Mouse (Mus musculus) heart, adult 8-10 months (tissue): ENCODE measurements around the gene Cdh5. TPM values are rescaled to one million over a fixed set of nuclear protein-coding genes. Genes with fewer than 3 reads are reported as not detected.

ENCODE experiments used
- DNase-seq: peaks from one replicate; pipeline ENCODE4 v3.0.0; 2022; ENCODE audit warnings: low spot score
- total RNA-seq, 4 experiments: library from RNA; stranded (reverse); gene quantifications; 2 replicates each; pipeline ENCODE4 v1.2.4; 2022

Gene Cdh5
- total RNA-seq, 4 experiments from 2014 or later = 92.8 to 120 (median 112) TPM

DNA sequence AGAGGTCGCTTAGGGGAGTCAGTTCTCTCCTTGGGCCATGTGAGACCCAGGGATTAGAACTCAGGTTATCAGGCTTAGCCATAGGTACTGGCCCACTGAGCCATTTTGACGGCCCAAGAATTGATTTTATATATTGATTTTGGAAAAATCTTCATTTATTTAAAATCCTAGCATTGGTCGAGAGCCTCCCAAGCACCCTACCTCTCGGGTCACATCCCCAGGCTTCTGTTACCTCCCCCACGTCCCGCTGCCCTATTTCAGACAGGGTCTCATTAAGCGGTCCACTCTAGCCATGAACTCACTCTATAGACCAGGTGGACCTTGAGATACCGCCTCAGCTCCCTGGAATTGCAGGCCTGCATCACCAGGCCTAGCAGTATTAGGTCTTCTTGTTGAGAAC is 33.1 kb downstream of the Cdh5 start:
- DNase-seq = no peak

GRCm38 (mm10) chr8:104136277-104136676 is 34.9 kb downstream of the Cdh5 start:
- DNase-seq = no peak

GRCm38 (mm10) chr8:104137636-104138035 is 36.2 kb downstream of the Cdh5 start:
- no peak for DNase-seq

DNA sequence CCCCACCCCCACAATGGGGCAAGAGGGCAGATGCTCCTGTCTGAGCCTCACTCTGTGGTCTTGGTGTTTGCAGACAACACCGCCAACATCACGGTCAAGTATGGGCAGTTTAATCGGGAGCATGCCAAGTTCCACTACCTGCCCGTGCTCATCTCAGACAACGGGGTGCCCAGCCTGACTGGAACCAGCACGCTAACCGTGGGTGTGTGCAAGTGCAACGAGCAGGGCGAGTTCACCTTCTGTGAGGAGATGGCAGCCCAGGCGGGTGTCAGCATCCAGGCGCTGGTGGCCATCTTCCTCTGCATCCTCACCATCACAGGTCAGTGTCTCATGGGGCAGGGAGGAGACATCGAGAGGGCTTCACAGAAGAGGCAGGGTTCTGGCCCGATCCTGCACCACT is 39.2 kb downstream of the Cdh5 start:
- no peak for DNase-seq

DNA sequence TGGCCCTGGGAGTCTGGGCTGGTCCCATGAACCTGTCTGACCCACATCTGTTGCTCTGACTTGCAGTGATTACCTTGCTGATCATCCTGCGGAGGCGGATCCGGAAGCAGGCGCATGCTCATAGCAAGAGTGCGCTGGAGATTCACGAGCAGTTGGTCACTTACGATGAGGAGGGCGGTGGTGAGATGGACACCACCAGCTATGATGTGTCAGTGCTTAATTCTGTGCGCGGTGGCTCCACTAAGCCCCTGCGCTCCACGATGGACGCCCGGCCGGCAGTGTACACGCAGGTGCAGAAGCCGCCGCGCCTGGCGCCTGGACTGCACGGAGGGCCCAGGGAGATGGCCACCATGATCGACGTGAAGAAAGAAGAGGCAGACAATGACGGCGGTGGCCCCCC is 41.0 kb downstream of the Cdh5 start:
- no peak for DNase-seq

DNA sequence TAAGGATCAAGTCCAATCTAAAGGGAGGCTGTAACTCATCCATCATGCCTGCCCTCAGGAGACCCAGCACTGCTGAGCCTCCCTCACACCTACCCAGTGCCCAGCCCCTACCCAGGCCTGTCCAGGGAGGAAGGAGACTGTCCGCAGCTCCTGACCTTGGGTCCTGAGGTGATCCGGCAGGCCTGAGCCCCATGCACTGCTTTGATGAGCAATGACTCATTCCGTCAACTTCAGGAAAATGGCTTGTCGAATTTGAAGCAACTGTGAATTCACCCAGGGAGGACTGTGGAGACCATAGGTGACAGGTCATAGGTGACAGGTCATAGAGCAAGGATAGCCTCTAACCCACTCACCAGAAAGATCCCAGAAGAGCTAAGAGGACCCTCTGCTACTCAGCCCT is 42.0 kb downstream of the Cdh5 start:
- DNase-seq = no peak

DNA sequence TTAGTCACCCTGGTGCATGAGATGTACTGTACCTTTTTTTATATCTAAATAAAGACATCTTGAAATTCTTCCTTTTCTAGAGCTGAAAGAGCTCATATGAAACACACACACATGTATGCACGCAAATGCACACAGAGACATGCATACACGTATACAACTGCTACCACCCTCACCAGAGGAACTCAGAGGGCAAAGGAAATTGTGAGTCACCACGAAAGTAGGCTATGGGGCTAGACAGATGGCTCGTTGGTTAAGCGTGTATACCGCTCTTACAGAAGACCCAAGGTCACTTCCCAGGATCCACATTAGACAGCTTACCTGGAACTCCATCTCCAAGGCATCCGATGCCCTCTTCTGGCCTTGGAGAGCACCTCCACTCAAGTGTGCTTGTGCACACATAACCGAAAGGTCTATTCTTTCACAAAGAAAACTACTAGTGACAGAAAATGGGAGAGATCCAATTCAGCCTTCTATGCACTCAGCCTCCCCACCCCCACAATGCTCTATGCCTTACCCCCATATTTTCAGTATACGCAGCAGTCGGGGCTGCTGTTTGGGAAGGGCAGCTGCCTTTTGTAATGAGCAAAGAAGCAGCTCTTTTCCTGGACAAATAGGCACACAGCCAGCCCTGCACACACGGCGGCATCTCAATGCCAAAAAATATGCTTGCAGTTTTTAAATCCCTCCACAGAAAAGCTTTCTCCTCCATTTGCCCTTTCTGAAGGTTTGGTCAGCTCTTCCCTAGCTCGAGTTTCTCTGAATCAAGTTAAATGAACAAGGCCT is 43.2 kb downstream of the Cdh5 start:
- DNase-seq = no peak

- peak; percentile 89 for DNase-seq
These were observed 44.7 kb downstream of the Cdh5 start for GRCm38 (mm10) chr8:104145981-104146689.

DNA sequence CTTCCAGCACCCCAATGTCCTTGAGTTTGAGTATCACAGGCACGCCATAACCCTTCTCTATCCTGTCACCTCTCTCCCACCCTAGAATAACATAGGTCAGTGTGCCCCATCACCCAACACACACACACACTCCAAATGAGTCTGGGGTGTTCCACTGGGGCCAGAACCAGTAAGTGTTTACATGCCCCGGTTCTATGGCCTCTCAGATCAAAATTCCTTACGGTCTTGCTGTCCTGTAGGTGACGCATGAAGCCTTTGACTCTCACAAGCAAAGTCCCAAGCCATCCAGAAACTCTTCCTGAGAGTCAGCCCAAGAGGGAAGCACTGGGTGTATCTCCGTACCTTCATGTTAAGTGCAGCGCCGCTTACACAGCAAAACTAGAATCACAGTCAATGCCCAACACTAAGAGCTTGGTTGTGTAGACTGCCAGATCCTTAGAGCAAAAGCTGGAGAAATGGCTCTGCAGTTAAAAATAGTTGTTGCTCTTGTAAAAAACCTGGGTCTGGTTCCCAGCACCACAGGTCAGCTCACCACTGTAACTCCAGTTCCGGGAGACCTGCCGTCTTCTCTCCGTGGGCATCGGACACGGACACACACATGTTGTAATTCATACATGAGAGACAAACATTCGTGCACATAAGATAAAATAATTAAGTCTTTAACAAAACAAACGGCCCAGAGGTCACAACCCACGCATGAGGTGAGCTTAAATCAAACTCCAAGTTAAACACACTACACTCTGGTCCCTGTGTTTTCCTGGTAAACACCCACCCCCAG is 45.5 kb downstream of the Cdh5 start:
- DNase-seq = no peak

DNA sequence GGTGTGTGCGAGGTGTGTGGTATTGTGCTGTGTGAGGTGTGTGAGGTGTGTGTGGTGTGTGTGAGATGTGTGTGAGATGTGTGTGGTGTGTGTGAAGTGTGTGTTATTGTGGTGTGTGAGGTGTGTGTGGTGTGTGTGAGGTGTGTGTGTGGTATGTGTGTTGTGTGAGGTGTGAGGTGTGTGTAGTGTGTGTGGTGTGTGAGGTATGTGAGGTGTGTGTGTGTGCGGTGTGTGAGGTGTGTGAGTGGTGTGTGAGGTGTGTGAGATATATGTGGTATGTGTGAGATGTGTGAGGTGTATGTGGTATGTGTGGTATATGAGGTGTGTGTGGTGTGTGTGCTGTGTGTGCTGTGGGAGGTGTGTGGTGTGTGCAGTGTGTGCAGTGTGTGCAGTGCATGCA is 46.5 kb downstream of the Cdh5 start:
- DNase-seq = no peak

GRCm38 (mm10) chr8:104160731-104161130 is 59.3 kb downstream of the Cdh5 start:
- no peak for DNase-seq

DNA sequence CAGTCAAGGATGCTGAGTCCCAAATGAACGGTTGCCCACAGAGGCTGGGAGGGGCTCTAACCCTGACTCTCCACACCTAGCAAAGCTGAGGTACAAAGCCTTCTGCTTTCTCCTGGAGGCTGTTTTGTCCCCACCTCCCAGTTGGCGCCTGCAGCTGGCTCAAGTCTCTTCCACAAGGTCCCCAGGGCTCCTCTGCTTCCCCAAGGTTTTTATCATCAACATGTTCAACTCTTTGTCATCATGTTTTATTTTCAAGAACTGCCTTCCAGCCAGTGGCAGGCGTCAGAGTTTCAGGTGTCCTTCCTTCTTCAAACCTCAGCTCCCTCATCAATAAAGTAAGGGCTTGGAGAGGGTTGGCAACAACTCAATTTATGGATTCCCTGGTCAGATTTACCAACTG is 68.0 kb downstream of the Cdh5 start:
- no peak for DNase-seq

DNA sequence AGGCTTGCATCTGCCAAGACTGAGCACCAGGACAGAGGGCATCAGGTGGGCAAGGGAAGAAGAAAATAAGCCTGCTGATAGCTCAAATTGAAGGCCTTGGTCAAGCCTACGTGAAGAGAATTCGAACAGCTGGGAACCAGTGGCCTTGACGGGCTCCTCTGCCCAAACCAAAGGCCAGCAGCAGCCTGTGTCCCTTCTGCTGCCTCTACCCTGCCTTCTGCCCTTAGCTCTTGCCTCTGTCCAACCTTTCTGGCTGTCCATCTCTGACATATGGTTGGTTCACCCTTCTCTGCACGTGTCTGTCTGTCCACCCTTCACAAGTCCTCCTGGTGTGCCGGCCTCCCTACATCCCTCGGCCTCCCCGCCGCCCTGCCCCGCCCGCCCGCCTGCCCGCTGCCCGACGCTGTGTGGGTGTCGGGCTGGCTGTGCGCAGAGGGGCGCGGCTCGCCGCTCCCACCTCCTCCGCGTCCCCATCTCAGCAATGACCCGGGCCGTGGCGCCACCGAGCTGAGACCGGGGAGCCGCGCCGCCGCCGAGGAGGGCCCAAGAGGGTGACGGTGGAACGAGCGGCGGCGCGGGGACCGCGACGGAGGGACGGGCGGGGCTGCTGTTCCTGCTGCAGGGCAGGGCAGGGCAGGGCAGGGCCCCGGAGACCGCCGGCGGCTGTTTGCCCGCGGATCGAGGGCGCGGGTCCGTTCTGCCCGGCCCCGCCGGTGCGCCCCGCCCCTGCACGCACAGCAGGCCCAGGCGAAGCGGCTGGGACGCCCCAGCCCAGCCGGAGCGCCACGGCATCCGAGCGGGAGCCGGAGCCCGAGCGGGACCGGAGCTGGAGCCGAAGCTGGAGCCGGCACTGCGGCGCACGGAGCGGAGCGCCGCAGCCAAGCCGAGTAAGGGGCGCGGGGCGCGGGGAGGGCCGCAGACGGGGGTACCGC is 69.0 kb downstream of the Cdh5 start, which contains the start of gene Bean1:
Gene Bean1, plus strand, starts transcription at position 325 of the 932 bp plus-strand sequence.
- peak; percentile 19 for DNase-seq

DNA sequence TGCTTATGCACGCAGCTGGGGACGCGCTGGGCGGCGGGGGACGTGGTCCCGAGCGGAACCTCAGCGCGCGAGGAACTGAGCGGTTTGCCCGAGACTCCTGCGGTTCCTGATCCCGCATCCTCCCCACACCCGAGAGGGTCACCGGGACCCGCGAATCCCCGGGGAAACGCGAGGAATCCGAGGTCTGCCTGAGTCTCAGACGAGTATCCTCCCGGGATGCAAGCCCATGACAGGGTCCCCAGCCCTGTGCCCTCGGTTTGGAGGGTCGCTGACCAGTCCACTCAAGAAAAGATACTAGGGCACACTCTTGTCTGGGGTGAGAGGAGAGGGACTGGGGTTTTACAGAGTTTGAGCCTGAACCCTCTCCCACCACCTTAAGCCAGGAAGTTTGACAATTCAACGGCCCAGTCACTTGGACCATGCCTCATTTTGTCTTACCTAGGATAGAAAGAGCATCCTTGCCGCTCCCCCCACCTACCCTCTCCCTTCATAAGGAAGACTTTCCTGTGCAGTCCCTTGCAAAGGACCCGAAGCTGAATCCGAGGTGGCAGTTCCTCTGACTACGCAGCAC is 69.7 kb downstream of the Cdh5 start:
- no peak for DNase-seq

DNA sequence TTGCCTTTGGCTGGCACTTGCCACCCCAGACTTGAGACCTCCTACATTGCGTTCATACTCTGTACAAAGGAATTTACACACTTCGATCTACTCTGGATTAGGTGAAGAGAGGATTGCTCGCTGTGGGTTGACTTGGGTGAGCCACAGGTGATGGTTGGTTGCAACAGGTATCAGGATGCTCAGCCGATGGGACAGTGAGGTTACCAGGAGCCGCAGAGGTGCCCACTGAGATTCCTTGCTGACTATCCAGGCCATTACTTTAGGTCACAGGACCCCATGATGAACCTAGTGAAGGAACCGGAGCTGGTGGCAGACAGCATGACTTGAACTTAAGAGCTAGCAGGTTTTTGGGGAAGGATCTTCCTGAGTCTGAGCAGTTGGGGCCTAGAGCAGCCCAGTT is 71.0 kb downstream of the Cdh5 start:
- DNase-seq = no peak

DNA sequence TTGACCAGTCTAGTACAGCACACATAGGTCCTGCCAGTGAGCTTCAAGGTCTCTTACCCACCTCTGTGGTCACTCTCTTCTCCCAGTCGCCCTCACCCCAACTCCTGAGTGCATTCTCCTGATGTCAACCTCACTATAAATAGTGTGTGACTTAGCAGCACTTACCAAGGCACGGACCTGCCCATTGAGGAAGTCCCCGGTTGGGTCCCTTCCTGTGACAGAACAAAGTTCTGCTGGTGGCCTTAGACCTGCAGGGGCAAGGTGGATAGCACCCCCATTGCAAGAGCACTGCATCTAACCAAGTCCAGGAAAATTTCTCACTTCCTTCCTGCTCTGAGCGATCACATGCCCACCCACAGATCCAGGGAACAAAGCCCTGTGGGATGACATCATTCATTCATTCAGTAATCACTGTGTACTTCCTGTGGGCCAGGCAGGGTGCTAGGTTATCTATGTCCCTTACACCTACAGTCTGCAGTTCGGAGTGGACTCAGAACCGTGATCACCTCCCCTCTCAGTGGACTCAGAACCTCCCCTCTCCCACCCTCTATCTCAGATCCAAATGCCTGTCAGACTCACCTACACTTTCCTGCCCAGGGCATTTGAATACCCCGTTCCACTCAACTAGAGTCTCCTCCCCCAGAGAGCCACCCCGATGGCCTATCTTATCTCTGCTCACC is 74.6 kb downstream of the Cdh5 start:
- peak; percentile 21 for DNase-seq

GRCm38 (mm10) chr8:104177054-104177453 is 75.6 kb downstream of the Cdh5 start:
- DNase-seq = no peak

DNA sequence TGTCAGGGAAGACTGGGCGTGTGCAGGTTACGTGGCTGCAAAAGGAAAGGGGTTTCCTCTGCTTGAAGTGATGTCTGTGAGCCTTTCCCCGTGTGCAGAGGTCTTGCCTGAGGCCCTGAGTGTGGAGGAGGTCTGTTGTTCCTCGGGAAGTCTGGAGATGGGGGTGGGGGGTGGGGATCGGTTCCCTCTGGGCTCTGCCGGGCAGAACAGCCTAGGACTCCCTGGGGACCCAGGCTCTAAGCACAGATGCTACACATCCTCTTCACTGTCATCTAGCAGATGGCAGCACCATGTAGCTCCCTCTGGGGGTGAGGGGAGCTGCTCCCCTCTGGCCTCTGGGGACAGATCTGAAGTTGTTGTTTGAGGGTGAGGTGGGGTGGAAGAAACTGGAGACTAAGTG is 83.5 kb downstream of the Cdh5 start:
- DNase-seq = no peak

DNA sequence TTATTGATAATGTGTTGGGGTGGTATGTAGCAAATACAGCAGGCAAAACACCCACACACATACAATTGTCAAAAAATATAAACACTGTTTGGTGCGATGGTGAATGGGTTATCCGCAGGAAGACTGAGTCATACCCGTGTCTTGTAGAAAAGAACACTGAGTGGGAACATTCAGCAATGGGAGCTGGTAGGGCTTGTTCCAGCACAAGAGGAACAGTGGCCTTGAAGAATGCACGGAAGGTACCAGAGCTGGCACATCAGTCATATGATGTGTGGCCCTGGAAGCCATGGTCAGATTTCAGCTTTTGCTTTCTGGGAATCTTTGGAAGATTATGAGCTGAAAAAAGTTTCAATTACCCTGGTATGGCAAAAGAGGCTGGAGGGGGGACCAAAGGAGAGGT is 85.4 kb downstream of the Cdh5 start:
- DNase-seq = no peak

DNA sequence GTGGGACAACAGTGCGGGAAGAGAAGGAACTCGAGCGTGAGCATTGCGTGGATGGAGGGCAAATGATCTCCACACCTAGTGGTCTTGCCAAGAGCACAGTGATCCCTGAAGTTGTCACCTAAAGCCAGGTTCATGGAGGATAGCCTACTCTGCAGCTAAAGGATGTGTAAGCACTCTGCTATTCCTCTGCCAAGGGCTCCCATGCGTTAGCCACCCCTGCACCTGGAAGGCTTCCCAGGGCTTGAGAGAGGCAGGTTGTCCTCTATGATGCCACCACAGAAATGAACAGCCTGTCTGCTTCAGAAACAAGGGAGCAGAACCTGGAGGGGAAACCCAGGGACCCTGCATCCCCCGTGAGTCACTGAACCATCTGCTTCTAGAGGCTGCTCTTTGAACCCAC is 86.2 kb downstream of the Cdh5 start:
- DNase-seq = no peak
